Mouse (Mus musculus) embryonic facial prominence, embryonic 12.5 days (tissue): Measurements from ENCODE around the gene Als2. TPM values are rescaled to one million over a fixed set of nuclear protein-coding genes. Genes with fewer than 3 reads are reported as not detected.
A peak's percentile ranks its signal among the peaks of the same experiment; 100 is the strongest.

Experiments used
- ATAC-seq: fragments of 200-750 bp; cut with Nextera tagmentation; 2 replicates; pipeline ENCODE4 v1.8.0; 2017; ENCODE audit not compliant: insufficient number of reproducible peaks, insufficient read depth, low FRiP score, low TSS enrichment
- H3K27ac ChIP-seq: fragments of 300-500 bp; sonication (generic); 2 replicates; pipeline ENCODE4 v1.5.1; 2016; ENCODE audit warnings: mild to moderate bottlenecking
- H3K27me3 ChIP-seq: fragments of 300-500 bp; sonication (generic); 2 replicates; pipeline ENCODE4 v1.6.1; 2016; ENCODE audit warnings: mild to moderate bottlenecking, moderate library complexity
- H3K36me3 ChIP-seq: fragments of 300-500 bp; sonication (generic); 2 replicates; pipeline ENCODE4 v1.6.1; 2016; ENCODE audit warnings: mild to moderate bottlenecking
- H3K4me1 ChIP-seq: fragments of 300-500 bp; sonication (generic); 2 replicates; pipeline ENCODE4 v1.6.1; 2016
- H3K4me2 ChIP-seq: fragments of 300-500 bp; sonication (generic); replicated peaks from 2 replicates; pipeline ENCODE4 v1.6.1; 2016; ENCODE audit warnings: mild to moderate bottlenecking, moderate library complexity
- H3K4me3 ChIP-seq: fragments of 300-500 bp; sonication (generic); 2 replicates; pipeline ENCODE4 v1.5.1; 2016; ENCODE audit warnings: mild to moderate bottlenecking
- H3K9ac ChIP-seq: fragments of 300-500 bp; sonication (generic); 2 replicates; pipeline ENCODE4 v1.6.1; 2016; ENCODE audit warnings: mild to moderate bottlenecking, moderate library complexity
- H3K9me3 ChIP-seq: fragments of 300-500 bp; sonication (generic); 2 replicates; pipeline ENCODE4 v1.6.1; 2016; ENCODE audit warnings: mild to moderate bottlenecking, moderate library complexity
- WGBS: fragments of 180-500 bp; shearing (Covaris S2); methylation state at CpG from one replicate; pipeline ENCODE4 v1.1.7; 2016; 5-methylcytosine and 5-hydroxymethylcytosine counted together
- polyA plus RNA-seq: library from polyadenylated mRNA; unstranded; fragments of >200 nt; fragmentation: Nextera tagmentation; extraction: Ambion mirVana; gene quantifications from 2 replicates; pipeline ENCODE4 v1.2.1, GENCODE M21; 2016

Gene Als2
- polyA plus RNA-seq, 1 experiment from 2014 or later, result 15.4 TPM

- H3K4me1 ChIP-seq, result peaks cover 5% of the 10 kb centered on the region; the same call in 1 of the 2 replicates
- H3K27me3 ChIP-seq, result no peaks in the 10 kb centered on the region
- under 1% methylated on average over 71 of the region's 74 CpGs for WGBS
- H3K27ac ChIP-seq, result peak within 1 kb of the TSS; percentile 85
- ATAC-seq, result peak; percentile 98
- no peaks in the 10 kb centered on the region for H3K9me3 ChIP-seq
- peak within 1 kb of the TSS; percentile 63 for H3K4me3 ChIP-seq
- H3K9ac ChIP-seq, result peak within 1 kb of the TSS; percentile 88
- peak within 1 kb of the TSS; percentile 83 for H3K4me2 ChIP-seq
- no peaks in the 10 kb centered on the region; the same call in 1 of the 2 replicates for H3K36me3 ChIP-seq
Measured at GRCm38 (mm10) chr1:59119720-59120457, 117.1 kb downstream of the Als2 start, which contains the start of gene Tmem237. Tmem237 (minus strand) TSS chr1:59120408.

Other genes starting within 250 kb of the Als2 start
- gene C2cd6, start 142.3 kb downstream of the Als2 start, polyA plus RNA-seq, result not detected in 2 replicates
- 35.6 and 37.0 TPM in 2 replicates for gene Tmem237, start 116.8 kb downstream of the Als2 start, polyA plus RNA-seq
- gene Mpp4, start 73.8 kb downstream of the Als2 start, polyA plus RNA-seq, result 0.19 and 0.32 TPM in 2 replicates
- gene Cdk15, start 19.7 kb upstream of the Als2 start, polyA plus RNA-seq, result 0.47 and 0.67 TPM in 2 replicates
- 26.3 and 28.5 TPM in 2 replicates for gene Fzd7, start 245.2 kb upstream of the Als2 start, polyA plus RNA-seq